Mouse (Mus musculus) urinary bladder, postnatal 14 days (tissue): ENCODE results near the gene Mycbpap.

ENCODE experiments used
- DNase-seq: peaks from one replicate; pipeline ENCODE4 v3.0.0; 2021; ENCODE audit warnings: low spot score

Gene Mycbpap

DNA sequence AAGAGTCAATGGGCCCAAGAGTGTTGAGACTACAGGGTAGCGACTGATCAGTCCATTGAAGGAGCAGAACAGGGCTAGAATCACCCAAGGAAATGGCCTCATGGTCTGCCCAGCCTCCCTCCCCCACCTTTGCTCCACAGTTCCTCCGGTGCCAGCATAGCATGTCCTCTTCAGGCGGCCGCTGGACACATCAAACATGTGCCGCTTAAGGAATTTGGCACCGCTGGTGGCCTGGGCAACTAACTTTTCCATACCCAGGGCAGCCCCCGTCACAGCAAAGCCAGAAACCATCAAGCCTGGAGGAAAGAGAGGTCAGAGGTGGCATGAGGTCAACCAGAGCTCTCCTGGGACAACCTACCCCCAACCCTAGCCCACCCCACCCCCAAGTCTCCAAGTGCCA, 39.6 kb downstream of the Mycbpap start:
- DNase-seq: no peak

DNA sequence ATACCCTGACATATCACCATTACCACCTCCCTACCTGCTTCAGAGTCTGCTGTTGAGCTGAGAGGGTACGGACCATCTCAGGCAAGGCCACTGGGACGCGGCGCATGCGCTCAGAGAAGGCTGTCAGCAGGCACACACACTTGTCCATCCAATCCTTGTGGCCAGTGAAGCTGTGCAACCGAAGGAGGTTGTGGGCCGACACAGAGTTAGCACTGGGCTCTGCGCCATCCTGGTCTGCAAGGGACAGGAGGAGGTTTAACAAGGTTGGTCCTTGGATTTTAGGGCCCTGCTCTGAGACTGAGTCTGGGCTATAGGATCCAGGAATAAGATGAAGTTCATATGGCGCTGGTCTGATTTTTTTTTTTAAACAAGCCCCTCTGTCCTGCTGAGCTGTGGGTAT, 41.2 kb downstream of the Mycbpap start:
- DNase-seq: no peak

DNA sequence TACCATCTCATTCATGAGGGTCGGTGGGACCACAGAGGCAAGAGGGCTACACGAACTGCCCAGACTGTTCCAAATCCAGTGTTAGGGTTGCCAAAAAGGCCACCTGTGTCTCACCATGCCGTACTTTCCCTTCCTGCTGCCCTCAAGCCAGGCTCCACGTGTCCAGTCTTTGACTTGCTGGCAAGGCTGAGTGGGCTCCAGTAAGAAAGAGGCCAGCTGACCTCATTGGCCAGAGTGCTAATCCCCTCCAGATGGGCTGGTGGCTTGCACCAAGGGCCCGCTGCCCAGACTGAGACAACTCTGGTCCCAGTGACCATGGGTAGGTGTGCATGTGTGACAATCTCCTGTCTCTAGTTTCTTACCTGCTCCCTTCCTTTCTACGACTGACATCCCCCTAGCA, 43.9 kb downstream of the Mycbpap start:
- DNase-seq: no peak

DNA sequence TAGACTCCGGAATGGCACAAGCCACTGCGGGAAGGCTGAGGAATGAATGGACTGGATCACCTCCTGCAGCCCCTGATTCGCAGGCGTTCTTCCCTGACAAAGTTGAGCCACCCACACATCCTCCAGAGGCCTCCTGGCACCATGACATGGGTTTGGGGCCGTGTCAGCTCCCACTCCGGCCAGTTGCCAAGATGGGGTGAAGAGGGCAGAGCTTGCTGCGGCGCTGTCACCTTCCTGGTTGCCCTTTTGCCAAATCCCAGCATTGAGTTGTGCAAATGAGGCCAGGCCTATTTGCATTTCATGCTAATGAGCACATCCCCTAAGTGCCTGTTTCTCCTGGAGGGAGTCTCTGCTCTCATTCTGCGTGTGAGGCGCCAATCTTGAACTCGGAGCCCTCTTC, 45.8 kb downstream of the Mycbpap start:
- DNase-seq: no peak

DNA sequence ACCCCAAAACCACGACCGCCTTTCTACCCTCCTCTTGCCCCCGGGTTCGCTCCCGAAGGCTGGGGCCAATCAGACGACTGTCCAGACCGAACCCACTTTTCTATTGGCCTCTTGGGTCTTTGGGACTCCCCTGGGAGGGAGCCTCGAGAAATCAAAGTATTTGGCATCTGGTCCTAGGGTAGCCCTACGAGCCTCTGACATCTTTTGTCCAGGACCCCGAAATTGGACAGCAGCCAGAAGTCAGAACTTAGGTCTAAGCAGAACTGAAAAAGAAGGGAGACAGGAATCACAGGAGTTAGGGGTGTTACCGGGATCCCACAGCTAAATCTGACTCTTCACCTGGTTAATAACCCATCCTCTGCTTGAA, 47.0 kb downstream of the Mycbpap start:
- no peak for DNase-seq

DNA sequence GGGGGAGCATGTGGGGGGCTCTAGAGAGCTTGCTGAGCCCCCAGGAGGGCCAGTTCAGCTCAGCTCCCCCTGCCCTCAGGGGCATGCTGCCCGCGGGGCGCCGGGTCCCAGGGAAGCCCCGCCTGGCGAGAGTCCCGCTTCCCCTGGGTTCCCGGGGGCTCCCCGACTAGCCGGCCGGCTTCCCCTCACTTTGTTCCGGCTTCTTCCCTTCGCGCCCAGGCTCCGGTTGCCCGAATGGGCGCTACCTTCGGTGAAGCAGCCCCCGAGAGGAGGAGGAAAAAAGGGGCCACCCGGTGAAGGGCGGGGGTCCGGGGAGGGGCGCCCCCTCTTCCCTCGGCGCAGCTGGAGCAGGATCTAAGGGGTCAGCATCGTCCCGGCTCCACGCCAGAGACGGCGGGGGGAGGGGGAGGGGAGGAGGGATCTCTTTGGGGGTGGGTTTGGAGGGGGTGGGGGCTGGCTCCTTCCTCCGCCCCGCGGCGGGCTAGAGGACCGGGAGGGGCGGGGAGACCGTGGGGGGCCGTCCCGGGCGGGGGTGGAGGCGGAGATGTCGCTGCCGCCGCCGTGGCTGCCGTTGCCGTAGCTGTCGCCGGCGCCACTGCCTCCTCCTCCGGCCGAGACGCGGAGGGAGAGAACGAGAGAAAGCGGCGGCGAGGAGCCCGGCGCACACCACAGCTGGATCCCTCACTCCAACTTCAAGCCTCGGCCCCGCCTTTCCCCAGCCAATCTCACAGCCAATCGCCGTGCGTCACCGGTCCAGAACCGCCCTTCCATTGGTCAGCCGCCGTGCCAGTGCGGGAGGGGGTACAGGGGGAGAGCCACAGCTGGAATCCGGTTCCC, 47.6 kb downstream of the Mycbpap start, which contains the start of gene Cacna1g:
TSS of gene Cacna1g (minus strand) at position 492 of the 837 bp plus-strand sequence.
- peak; percentile 89 for DNase-seq

GRCm38 (mm10) chr11:94472916-94473706, 48.4 kb downstream of the Mycbpap start:
- DNase-seq: no peak

- DNase-seq: no peak
Observed at GRCm38 (mm10) chr11:94472585-94472915, 49.0 kb downstream of the Mycbpap start.

GRCm38 (mm10) chr11:94471740-94472584, 49.6 kb downstream of the Mycbpap start:
- no peak for DNase-seq

DNA sequence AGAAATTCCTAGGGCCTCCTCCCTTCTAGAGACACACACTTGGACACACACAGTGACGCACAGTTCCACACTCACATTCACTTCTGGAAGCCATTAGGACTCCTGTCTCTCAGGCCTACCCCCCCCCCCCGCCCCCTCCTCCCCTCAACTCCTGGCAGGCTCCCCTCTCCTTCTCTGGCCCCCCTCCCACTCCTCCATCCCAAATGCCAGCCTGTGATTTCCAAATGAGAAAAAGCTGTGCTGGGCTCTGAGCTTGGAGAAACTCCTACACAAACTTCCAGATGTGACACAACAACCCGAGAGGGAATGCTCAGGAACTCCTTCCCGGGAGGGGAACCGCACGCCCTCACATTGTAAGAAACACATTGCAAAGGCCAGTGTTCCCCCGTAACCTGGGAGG, 51.2 kb downstream of the Mycbpap start:
- DNase-seq: no peak

DNA sequence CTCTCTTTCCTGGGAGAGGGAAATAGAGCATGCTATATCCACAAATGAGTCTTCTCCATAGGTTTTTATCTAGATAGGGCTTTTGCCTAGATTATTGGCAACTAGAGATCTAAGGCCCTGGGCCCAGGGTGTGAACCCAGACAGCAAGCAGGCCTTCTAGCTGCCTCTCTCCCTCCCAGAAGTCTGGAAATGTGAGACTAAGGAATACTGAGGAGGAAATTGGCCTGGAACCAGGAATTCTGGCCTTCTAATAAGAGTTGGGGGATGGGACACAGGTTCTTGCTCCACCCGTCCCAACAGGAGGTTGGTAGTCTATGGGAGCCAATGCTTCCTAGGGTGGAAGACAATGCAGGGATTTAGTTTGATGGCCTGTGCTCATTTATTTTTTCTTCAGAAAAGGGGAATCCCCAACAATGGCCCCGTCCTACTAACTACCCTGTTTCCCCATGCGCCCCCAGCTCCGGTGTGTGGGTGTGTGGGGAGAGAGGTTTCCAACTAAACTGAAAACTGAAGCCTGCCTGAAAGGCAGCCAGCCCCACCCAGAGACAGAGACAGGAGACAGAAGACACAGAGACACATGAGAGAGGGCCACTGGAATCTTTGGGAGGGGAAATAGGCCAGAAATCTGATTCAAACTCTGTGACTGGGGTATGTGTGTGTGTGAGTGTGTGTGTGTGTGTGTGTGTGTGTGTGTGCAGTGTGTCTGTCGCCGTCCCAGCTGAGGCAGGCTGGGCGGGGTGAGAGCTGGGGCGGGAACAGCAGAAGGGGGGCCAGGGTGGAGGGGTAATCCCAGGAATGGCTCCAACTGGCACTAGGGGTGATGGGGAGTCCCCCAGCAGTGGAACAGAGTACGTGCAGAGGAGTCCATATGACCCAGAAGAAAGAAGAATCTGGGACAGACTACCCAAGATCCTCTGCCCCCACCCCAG, 52.1 kb downstream of the Mycbpap start:
- DNase-seq: no peak

- DNase-seq: no peak
Observed at GRCm38 (mm10) chr11:94468582-94469064, 52.9 kb downstream of the Mycbpap start.

DNA sequence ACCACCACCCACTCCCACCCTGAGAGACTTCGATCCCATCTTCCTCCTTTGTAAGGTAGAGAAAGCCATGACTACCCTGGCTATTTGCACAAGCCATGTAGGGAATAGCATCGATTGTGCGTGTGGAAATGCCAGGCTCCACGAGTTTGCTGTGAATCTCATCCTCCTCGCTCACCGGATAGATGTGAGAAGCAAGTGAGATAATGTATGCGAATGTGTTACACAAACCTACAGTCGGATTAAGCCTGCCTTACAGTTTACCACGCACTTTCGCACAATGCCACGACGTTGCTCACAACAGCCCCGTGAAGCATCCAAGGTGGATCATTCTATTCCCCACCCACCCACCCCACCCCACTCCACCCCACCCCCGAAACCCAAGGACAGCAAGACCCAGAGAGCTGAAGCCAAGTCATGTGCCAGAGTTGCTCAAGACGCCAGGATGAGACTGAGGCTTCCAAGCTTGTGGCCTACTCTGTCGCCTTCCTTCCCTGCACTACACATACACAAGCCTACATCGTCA, 55.1 kb downstream of the Mycbpap start:
- no peak for DNase-seq

DNA sequence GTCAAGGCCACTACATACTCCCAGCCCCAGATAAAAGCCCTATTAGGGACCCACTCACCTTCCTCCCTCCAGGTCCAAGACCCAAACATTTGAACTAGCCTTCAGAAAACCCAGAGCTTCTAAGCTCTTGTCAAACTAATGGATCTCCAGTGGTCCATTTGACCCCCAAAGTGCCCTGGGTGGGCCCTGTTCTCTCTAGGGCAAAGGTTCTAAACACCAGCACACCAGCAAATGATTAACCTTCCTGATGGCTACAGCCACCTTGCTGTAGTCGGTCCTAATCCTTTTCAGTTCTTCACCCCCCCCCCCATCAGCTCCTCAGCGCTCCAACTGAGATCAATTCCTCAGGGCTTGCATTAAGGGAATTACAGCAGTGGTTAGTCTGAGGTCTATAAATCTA, 57.4 kb downstream of the Mycbpap start:
- no peak for DNase-seq

DNA sequence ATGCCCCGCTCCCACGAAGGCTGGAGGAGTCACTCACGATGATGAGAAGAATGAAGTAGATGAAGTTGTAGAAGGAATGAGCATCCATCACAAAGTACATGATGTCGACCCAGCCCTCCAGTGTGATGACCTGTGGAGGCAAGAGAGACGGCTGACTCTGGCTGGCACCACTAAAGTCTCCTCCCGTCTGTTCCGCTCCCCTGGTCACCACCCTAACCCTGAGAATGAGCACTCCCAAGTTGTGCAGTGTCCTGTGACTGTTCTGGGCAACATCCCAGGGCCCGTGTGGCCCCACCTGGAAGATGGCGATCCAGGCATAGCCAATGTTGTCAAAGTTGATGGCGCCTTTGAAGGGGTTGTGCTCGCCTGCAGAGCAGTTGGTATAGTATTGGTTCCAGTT, 59.7 kb downstream of the Mycbpap start:
- no peak for DNase-seq

DNA sequence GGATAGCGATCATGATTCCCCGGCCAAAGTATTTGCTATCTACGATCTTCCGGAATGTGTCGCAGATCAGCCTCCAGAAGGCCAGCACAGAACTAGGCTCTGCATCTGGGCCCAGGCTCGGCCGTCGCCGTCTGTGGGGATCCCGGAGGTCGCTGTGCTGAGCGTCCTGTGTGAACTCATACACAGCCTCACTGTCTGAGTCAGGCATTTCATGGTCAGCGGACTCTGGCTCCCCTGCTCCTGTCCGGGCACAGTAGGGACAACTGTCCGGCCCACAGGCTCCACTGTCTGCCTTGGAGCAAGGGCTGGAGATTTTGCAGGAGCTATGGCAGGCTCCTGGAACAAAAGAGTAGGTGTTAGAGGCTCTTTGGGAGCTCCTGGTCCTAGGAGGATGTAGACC, 64.5 kb downstream of the Mycbpap start:
- no peak for DNase-seq

- DNase-seq: no peak
Observed at GRCm38 (mm10) chr11:94456347-94456746, 65.2 kb downstream of the Mycbpap start.

GRCm38 (mm10) chr11:94455161-94455820, 66.3 kb downstream of the Mycbpap start:
- DNase-seq: no peak

GRCm38 (mm10) chr11:94454756-94455155, 66.8 kb downstream of the Mycbpap start:
- no peak for DNase-seq
